Mouse (Mus musculus): ENCODE data around the gene Prorsd1. TPM values are rescaled to one million over a fixed set of nuclear protein-coding genes. Genes with fewer than 3 reads are reported as not detected.

Prorsd1 gene
- polyA plus RNA-seq, 1 experiment from 2014 or later: 17.4 TPM

DNA sequence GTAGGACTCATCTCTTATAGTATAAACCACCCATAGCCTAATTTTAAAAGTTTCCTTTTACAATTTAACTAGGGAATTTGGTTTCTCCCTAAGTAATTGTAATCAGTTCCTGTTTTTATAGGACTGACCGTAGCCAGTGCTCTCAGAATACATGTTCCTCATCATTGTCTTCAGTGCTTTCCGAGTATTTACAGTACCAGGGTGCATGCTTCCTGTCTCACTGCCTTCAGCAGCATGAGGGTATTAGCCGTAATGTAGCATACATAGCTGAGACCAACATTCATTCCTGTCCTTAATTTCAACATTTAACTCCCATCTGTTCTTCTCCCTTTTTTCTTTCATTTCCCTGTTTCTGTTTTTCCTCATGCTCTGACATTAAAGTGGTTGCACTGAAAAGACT lies 17.9 kb downstream of the Prorsd1 start:
- Histone ChIP-seq H3K9me3 (replicated peaks) (no peaks in the 10 kb centered on the region), H3K36me3 (replicated peaks) (0 out of 2 replicates have a peak, but pooled peaks cover 4% of the 10 kb centered on the region), H3K4me2 (no peak overlapping the region), H3K27ac (replicated peaks) (no peak overlapping the region), H3K4me1 (replicated peaks) (peaks cover 3% of the 10 kb centered on the region; the same call in 1 of the 2 replicates), H3K4me3 (replicated peaks) (no peak overlapping the region), H3K27me3 (no peaks in the 10 kb centered on the region), H3K9ac (no peak overlapping the region)
- WGBS (ENCODE audit: insufficient replicate concordance): 67% methylated on average over 3 of the region's 3 CpGs
- no peak for ATAC-seq (ENCODE audit: insufficient read depth)

DNA sequence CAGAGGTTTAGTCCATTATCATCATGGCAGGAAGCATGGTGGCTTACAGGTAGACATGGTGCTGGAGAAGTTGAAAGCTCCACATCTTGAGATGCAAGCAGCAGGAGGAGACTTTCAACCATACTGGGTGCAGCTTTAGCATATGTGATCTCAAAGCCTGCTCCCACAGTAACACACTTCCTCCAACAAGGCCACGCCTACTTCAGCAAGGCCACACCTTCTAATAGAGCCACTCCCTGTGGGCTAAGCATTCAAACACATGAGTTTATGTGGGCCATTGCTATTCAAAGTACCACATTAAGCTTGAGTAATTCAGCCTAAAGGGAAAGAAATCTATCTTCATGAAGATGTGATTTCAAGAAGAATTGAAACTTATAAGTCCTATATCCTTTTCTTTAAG lies 21.7 kb downstream of the Prorsd1 start:
- Histone ChIP-seq H3K4me1 (replicated peaks) (peaks cover 3% of the 10 kb centered on the region; the same call in 1 of the 2 replicates), H3K9ac (no peak overlapping the region), H3K9me3 (replicated peaks) (no peaks in the 10 kb centered on the region), H3K27me3 (no peaks in the 10 kb centered on the region), H3K4me3 (replicated peaks) (no peak overlapping the region), H3K36me3 (replicated peaks) (no peaks in the 10 kb centered on the region; the same call in 1 of the 2 replicates), H3K27ac (replicated peaks) (no peak overlapping the region), H3K4me2 (no peak overlapping the region)
- WGBS (ENCODE audit: insufficient replicate concordance): 64% methylated on average over 1 of the region's 1 CpGs
- no peak for ATAC-seq (ENCODE audit: insufficient read depth)

DNA sequence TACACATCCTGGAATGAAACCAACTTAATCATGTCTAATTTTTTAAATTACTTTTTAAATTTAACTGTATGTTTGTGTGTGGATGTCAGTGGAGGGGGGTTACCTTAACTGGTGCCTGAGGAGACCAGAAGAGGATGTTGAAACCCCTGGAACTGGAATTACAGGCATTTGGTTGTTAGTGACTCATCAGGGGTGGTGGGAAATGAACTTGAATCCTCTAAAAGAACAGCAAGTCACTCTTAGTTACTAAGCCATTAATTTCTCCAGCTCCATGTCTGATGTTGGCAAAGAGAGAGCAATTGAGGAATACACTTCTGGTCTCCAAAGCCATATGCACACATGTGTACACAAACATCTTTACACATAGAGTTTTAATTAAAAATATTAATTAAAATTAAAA lies 40.2 kb downstream of the Prorsd1 start:
- no peaks in the 10 kb centered on the region for H3K27me3 ChIP-seq
- no peak for ATAC-seq (ENCODE audit: insufficient read depth)
- no peaks in the 10 kb centered on the region for H3K9me3 ChIP-seq (replicated peaks)
- H3K4me2 ChIP-seq: no peak overlapping the region
- 0 out of 2 replicates have a peak, but pooled peaks cover 6% of the 10 kb centered on the region for H3K36me3 ChIP-seq (replicated peaks)
- H3K27ac ChIP-seq (replicated peaks): no peak overlapping the region
- no peak overlapping the region for H3K4me3 ChIP-seq (replicated peaks)
- no peaks in the 10 kb centered on the region for H3K4me1 ChIP-seq (replicated peaks)
- H3K9ac ChIP-seq: no peak overlapping the region

Other genes starting within 250 kb of the Prorsd1 start
- gene Ccdc88a, start 141.4 kb downstream of the Prorsd1 start, polyA plus RNA-seq (2015; fragmentation: Nextera tagmentation; extraction: Ambion mirVana): 3.8 and 4.5 TPM in 2 replicates
- 19.4 and 21.5 TPM in 2 replicates for gene Mtif2, start 11.4 kb upstream of the Prorsd1 start, polyA plus RNA-seq (2015; fragmentation: Nextera tagmentation; extraction: Ambion mirVana)
- 0.08 TPM in 1 of 2 replicates, not detected in the other for gene Clhc1, start 32.9 kb upstream of the Prorsd1 start, polyA plus RNA-seq (2015; fragmentation: Nextera tagmentation; extraction: Ambion mirVana)
- 525 and 582 TPM in 2 replicates for gene Rps27a, start 33.1 kb upstream of the Prorsd1 start, polyA plus RNA-seq (2015; fragmentation: Nextera tagmentation; extraction: Ambion mirVana)
- 11.7 and 12.0 TPM in 2 replicates for gene Rtn4, start 177.9 kb upstream of the Prorsd1 start, polyA plus RNA-seq (2015; fragmentation: Nextera tagmentation; extraction: Ambion mirVana)